Mouse (Mus musculus) testis, adult 10 weeks (tissue): ENCODE measurements around the gene Prop1. TPM values are rescaled to one million over a fixed set of nuclear protein-coding genes. Genes with fewer than 3 reads are reported as not detected.

ENCODE experiments used
- polyA plus RNA-seq: library from polyadenylated mRNA; stranded (reverse); fragments of 350-450 nt; fragmentation: Illumina TruSeq; extraction: RNeasy Lipid Tissue Mini Kit (QIAGEN cat#74804); gene quantifications from one replicate; pipeline ENCODE4 v1.2.3, GENCODE M21; 2014; ENCODE audit warnings: low read depth, low replicate concordance

The Prop1 gene
- polyA plus RNA-seq: not detected

GRCm38 (mm10) chr11:50953665-50954064 is at the start of gene Prop1:
Prop1 (minus strand) TSS chr11:50953765.

GRCm38 (mm10) chr11:51003296-51003695 is 49.7 kb upstream of the Prop1 start, which contains the start of gene Olfr51:
Olfr51 (plus strand) TSS chr11:51003596.

GRCm38 (mm10) chr11:50981667-50982066 is 28.1 kb upstream of the Prop1 start, which contains the start of gene Olfr1377:
Olfr1377 (plus strand) TSS chr11:50981967.

GRCm38 (mm10) chr11:50966230-50966629 is 12.7 kb upstream of the Prop1 start, which contains the start of gene Olfr1378:
Olfr1378 (plus strand) TSS chr11:50966530.

GRCm38 (mm10) chr11:50943506-50943905 is 10.1 kb downstream of the Prop1 start, which contains the start of gene 4933414I15Rik:
4933414I15Rik (minus strand) TSS chr11:50943765.

GRCm38 (mm10) chr11:50931451-50931866 is 22.1 kb downstream of the Prop1 start, which contains the start of gene Zfp354b:
Zfp354b (minus strand) TSS chr11:50931633.

GRCm38 (mm10) chr11:50915671-50916320 is 37.8 kb downstream of the Prop1 start, which contains the start of gene Zfp2:
Zfp2 (minus strand) TSS chr11:50916165.

Other genes with a start within 250 kb of the Prop1 start
- gene Zfp354c, start 126.0 kb downstream of the Prop1 start, polyA plus RNA-seq: 6.8 TPM
- gene Zfp879, start 112.2 kb downstream of the Prop1 start, polyA plus RNA-seq: 1.4 TPM
- gene Grm6, start 103.1 kb downstream of the Prop1 start, polyA plus RNA-seq: 0.43 TPM
- 0.53 TPM for gene Zfp454, start 66.1 kb downstream of the Prop1 start, polyA plus RNA-seq
- 2.7 TPM for gene Zfp2, start 37.6 kb downstream of the Prop1 start, polyA plus RNA-seq
- 21.7 TPM for gene Zfp354b, start 22.1 kb downstream of the Prop1 start, polyA plus RNA-seq
- 66.2 TPM for gene 4933414I15Rik, start 10.0 kb downstream of the Prop1 start, polyA plus RNA-seq
- not detected for gene Olfr1378, start 12.8 kb upstream of the Prop1 start, polyA plus RNA-seq
- gene Olfr1377, start 28.2 kb upstream of the Prop1 start, polyA plus RNA-seq: not detected
- not detected for gene Olfr51, start 49.8 kb upstream of the Prop1 start, polyA plus RNA-seq
- not detected for gene Olfr54, start 60.5 kb upstream of the Prop1 start, polyA plus RNA-seq
- not detected for gene Olfr1375, start 94.3 kb upstream of the Prop1 start, polyA plus RNA-seq
- gene Zfp354a, start 105.5 kb upstream of the Prop1 start, polyA plus RNA-seq: 6.4 TPM